In the genomic region with DNA sequence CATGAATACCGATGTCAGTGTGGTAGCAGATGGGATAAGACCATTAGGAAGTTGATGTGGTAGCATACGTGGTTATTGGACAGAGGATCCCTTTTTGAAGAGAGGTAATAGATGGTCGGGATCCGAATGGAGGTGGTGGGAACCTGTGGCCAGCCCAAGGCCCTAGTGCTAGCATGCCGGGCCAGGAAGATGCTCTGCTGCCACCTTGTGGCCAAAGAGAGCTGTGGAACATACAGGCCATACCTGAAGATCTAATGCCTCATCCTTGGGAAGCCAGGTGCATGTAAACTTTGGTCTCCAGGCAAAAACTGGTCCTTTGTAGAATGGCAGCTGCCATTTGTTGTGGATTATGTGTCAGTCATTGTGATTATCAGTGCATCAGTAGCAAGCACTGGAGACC, we compare ENCODE assay signal across 7 mouse cellular contexts. TPM values are rescaled to one million over a fixed set of nuclear protein-coding genes. Genes with fewer than 3 reads are reported as not detected.
DNase-seq lines count a peak whose midpoint lies in the region; ATAC-seq and TF ChIP-seq lines count a peak whose summit lies in the region.

No protein-coding gene starts in this region.

- no peak overlapping the region for H3K27ac ChIP-seq in embryonic facial prominence, embryonic 11.5 days (replicated peaks; ENCODE audit: low read depth, low read length)
- no peak overlapping the region for H3K27ac ChIP-seq in heart, postnatal 0 days (ENCODE audit: low read depth)
- H3K27ac ChIP-seq in layer of hippocampus, adult 2 months, result no peak overlapping the region

- H3K9me3 ChIP-seq in embryonic facial prominence, embryonic 11.5 days (replicated peaks; ENCODE audit: control insufficient read depth, low read length), result no peaks in the 10 kb centered on the region
- no peaks in the 10 kb centered on the region for H3K9me3 ChIP-seq in heart, postnatal 0 days (replicated peaks; ENCODE audit: control insufficient read depth, low read length)

- peaks cover 5% of the 10 kb centered on the region; the same call in 1 of the 2 replicates for H3K27me3 ChIP-seq in embryonic facial prominence, embryonic 11.5 days (ENCODE audit: control insufficient read depth, insufficient read depth, low read length)
- H3K27me3 ChIP-seq in heart, postnatal 0 days (ENCODE audit: control insufficient read depth, insufficient read depth, low read length), result 0 out of 2 replicates have a peak, but pooled peaks cover 3% of the 10 kb centered on the region

- no peaks in the 10 kb centered on the region for H3K36me3 ChIP-seq in embryonic facial prominence, embryonic 11.5 days (replicated peaks; ENCODE audit: control insufficient read depth, insufficient read depth, low read depth, low read length)
- no peaks in the 10 kb centered on the region for H3K36me3 ChIP-seq in heart, postnatal 0 days (replicated peaks; ENCODE audit: control insufficient read depth, insufficient read depth, low read length)

- H3K9ac ChIP-seq in embryonic facial prominence, embryonic 11.5 days (replicated peaks; ENCODE audit: low read length), result no peak overlapping the region
- H3K9ac ChIP-seq in heart, postnatal 0 days (replicated peaks; ENCODE audit: low read depth, low read length), result no peak overlapping the region

- WGBS in embryonic facial prominence, embryonic 11.5 days, result 11% methylated on average over 5 of the region's 5 CpGs
- 17% methylated on average over 5 of the region's 5 CpGs for WGBS in heart, postnatal 0 days

- DNase-seq in ES-CJ7 (ENCODE audit: low read depth, low spot score), result peak; percentile 78
- DNase-seq in adrenal gland, postnatal 14 days, result peak; percentile 87
- peak; percentile 88 for DNase-seq in embryonic facial prominence, embryonic 11.5 days (ENCODE audit: low spot score)
- peak; percentile 58 for DNase-seq in heart, postnatal 0 days (ENCODE audit: low spot score)
- DNase-seq in layer of hippocampus, adult 2 months (ENCODE audit: low spot score in 2 of 2), result peak; percentile 44 to 73
- DNase-seq in right cerebral cortex, postnatal 4 days, result peak; percentile 79

- no peak for TF ChIP-seq EP300 in heart, postnatal 0 days (IDR thresholded peaks at IDR 0.05; ENCODE audit: low read depth)

- H3K4me3 ChIP-seq in embryonic facial prominence, embryonic 11.5 days (ENCODE audit: low read depth, low read length), result no peak overlapping the region
- H3K4me3 ChIP-seq in heart, postnatal 0 days (ENCODE audit: low read depth, low read length), result no peak overlapping the region
- no peak overlapping the region for H3K4me3 ChIP-seq in layer of hippocampus, adult 2 months

- no peak for ATAC-seq in embryonic facial prominence, embryonic 11.5 days (replicated peaks; ENCODE audit: insufficient number of reproducible peaks, low FRiP score, low TSS enrichment, low read depth)
- ATAC-seq in heart, postnatal 0 days (ENCODE audit: insufficient read depth, low read depth), result peak; percentile 57; the same call in 1 of the 2 replicates
- ATAC-seq in megakaryocyte progenitor cell, adult 5-6 weeks (replicated peaks; ENCODE audit: poor library complexity), result peak; percentile 83

- peaks cover 20% of the 10 kb centered on the region for H3K4me1 ChIP-seq in embryonic facial prominence, embryonic 11.5 days (ENCODE audit: control insufficient read depth, insufficient read depth, low read length)
- H3K4me1 ChIP-seq in heart, postnatal 0 days (ENCODE audit: control insufficient read depth, insufficient read depth), result peaks cover 14% of the 10 kb centered on the region

- no peak overlapping the region for H3K4me2 ChIP-seq in embryonic facial prominence, embryonic 11.5 days (ENCODE audit: low read depth, low read length)
- H3K4me2 ChIP-seq in heart, postnatal 0 days (ENCODE audit: low read depth, low read length), result no peak overlapping the region

- peak; percentile 94 for TF ChIP-seq CTCF in heart, postnatal 0 days (IDR thresholded peaks at IDR 0.05; ENCODE audit: low read depth)
- peak; percentile 95 for TF ChIP-seq CTCF in layer of hippocampus, adult 2 months (conservative IDR thresholded peaks at IDR 0.05)

RNA-seq across cellular contexts. Expression of gene Agap3, which starts 18.6 kb away (rescaled TPM):
- total RNA-seq in adrenal gland, postnatal 14 days (2021), result 64.0 and 72.0 TPM in 2 replicates
- 40.0 and 45.1 TPM in 2 replicates for polyA plus RNA-seq in embryonic facial prominence, embryonic 11.5 days (2014; fragmentation: Nextera tagmentation; extraction: Ambion mirVana)
- 39.3 and 40.6 TPM in 2 replicates for total RNA-seq in heart, postnatal 0 days (2014; rRNA removed; ENCODE audit: low replicate concordance)
- polyA plus RNA-seq in heart, postnatal 0 days (2015; fragmentation: Nextera tagmentation; extraction: Ambion mirVana), result 15.6 and 18.3 TPM in 2 replicates
- 100 to 1,000 TPM; 651 to 655 TPM for total RNA-seq in layer of hippocampus, adult 2 months (2021)
- total RNA-seq in megakaryocyte progenitor cell, adult 5-6 weeks (2015), result 11.4 and 14.1 TPM in 2 replicates
- 19.8 and 25.0 TPM in 2 replicates for total RNA-seq in megakaryocyte progenitor cell, adult 5-6 weeks (2017)

RNA-seq across cellular contexts. Expression of gene Tmub1, which starts 22.9 kb away (rescaled TPM):
- 8.6 and 10.6 TPM in 2 replicates for total RNA-seq in adrenal gland, postnatal 14 days (2021)
- 20.2 and 24.7 TPM in 2 replicates for polyA plus RNA-seq in embryonic facial prominence, embryonic 11.5 days (2014; fragmentation: Nextera tagmentation; extraction: Ambion mirVana)
- 30.8 and 36.7 TPM in 2 replicates for total RNA-seq in heart, postnatal 0 days (2014; rRNA removed; ENCODE audit: low replicate concordance)
- 16.5 and 17.3 TPM in 2 replicates for polyA plus RNA-seq in heart, postnatal 0 days (2015; fragmentation: Nextera tagmentation; extraction: Ambion mirVana)
- total RNA-seq in layer of hippocampus, adult 2 months (2021), result 10 to 100 TPM; 22.2 to 22.5 TPM
- 7.3 and 7.7 TPM in 2 replicates for total RNA-seq in megakaryocyte progenitor cell, adult 5-6 weeks (2015)
- total RNA-seq in megakaryocyte progenitor cell, adult 5-6 weeks (2017), result 13.7 and 14.9 TPM in 2 replicates

RNA-seq across cellular contexts. Expression of gene Fastk, which starts 25.5 kb away (rescaled TPM):
- total RNA-seq in adrenal gland, postnatal 14 days (2021), result 113 and 122 TPM in 2 replicates
- 77.8 and 88.2 TPM in 2 replicates for polyA plus RNA-seq in embryonic facial prominence, embryonic 11.5 days (2014; fragmentation: Nextera tagmentation; extraction: Ambion mirVana)
- 368 and 470 TPM in 2 replicates for total RNA-seq in heart, postnatal 0 days (2014; rRNA removed; ENCODE audit: low replicate concordance)
- 219 and 223 TPM in 2 replicates for polyA plus RNA-seq in heart, postnatal 0 days (2015; fragmentation: Nextera tagmentation; extraction: Ambion mirVana)
- 100 to 1,000 TPM; 127 to 130 TPM for total RNA-seq in layer of hippocampus, adult 2 months (2021)
- 35.7 and 44.6 TPM in 2 replicates for total RNA-seq in megakaryocyte progenitor cell, adult 5-6 weeks (2015)
- 17.4 and 25.7 TPM in 2 replicates for total RNA-seq in megakaryocyte progenitor cell, adult 5-6 weeks (2017)

RNA-seq across cellular contexts. Expression of gene Slc4a2, which starts 47.0 kb away (rescaled TPM):
- 57.6 and 60.5 TPM in 2 replicates for total RNA-seq in adrenal gland, postnatal 14 days (2021)
- polyA plus RNA-seq in embryonic facial prominence, embryonic 11.5 days (2014; fragmentation: Nextera tagmentation; extraction: Ambion mirVana), result 16.5 and 20.6 TPM in 2 replicates
- 74.9 and 110 TPM in 2 replicates for total RNA-seq in heart, postnatal 0 days (2014; rRNA removed; ENCODE audit: low replicate concordance)
- polyA plus RNA-seq in heart, postnatal 0 days (2015; fragmentation: Nextera tagmentation; extraction: Ambion mirVana), result 20.8 and 21.5 TPM in 2 replicates
- 10 to 100 TPM; 32.5 to 37.6 TPM for total RNA-seq in layer of hippocampus, adult 2 months (2021)
- total RNA-seq in megakaryocyte progenitor cell, adult 5-6 weeks (2015), result 11.4 and 13.1 TPM in 2 replicates
- total RNA-seq in megakaryocyte progenitor cell, adult 5-6 weeks (2017), result 19.0 and 24.1 TPM in 2 replicates

RNA-seq across cellular contexts. Expression of gene Cdk5, which starts 47.3 kb away (rescaled TPM):
- 38.5 and 38.7 TPM in 2 replicates for total RNA-seq in adrenal gland, postnatal 14 days (2021)
- 49.9 and 50.8 TPM in 2 replicates for polyA plus RNA-seq in embryonic facial prominence, embryonic 11.5 days (2014; fragmentation: Nextera tagmentation; extraction: Ambion mirVana)
- total RNA-seq in heart, postnatal 0 days (2014; rRNA removed; ENCODE audit: low replicate concordance), result 17.3 and 21.6 TPM in 2 replicates
- 30.9 and 32.2 TPM in 2 replicates for polyA plus RNA-seq in heart, postnatal 0 days (2015; fragmentation: Nextera tagmentation; extraction: Ambion mirVana)
- 100 to 1,000 TPM; 118 to 136 TPM for total RNA-seq in layer of hippocampus, adult 2 months (2021)
- total RNA-seq in megakaryocyte progenitor cell, adult 5-6 weeks (2015), result 20.0 TPM in 2 replicates
- total RNA-seq in megakaryocyte progenitor cell, adult 5-6 weeks (2017), result 16.2 and 30.1 TPM in 2 replicates
